Mouse (Mus musculus) heart, postnatal 10 days (tissue): ENCODE results near the gene Nxn. TPM values are rescaled to one million over a fixed set of nuclear protein-coding genes. Genes with fewer than 3 reads are reported as not detected.

Experiments
- DNase-seq, 2 experiments: peaks; one replicate each; pipeline ENCODE4 v3.0.0; 2021
- intact Hi-C: fragments of 180-260 bp; cut with DNase I; formaldehyde crosslinking; loops from one replicate; pipeline ENCODE4 v1.15.1; 2025
- total RNA-seq, 2 experiments: library from RNA; stranded (reverse); gene quantifications; 2 replicates each; pipeline ENCODE4 v1.2.3; 2021

The Nxn gene
- total RNA-seq, 2 experiments from 2014 or later: 15.7 to 17.4 TPM

DNA sequence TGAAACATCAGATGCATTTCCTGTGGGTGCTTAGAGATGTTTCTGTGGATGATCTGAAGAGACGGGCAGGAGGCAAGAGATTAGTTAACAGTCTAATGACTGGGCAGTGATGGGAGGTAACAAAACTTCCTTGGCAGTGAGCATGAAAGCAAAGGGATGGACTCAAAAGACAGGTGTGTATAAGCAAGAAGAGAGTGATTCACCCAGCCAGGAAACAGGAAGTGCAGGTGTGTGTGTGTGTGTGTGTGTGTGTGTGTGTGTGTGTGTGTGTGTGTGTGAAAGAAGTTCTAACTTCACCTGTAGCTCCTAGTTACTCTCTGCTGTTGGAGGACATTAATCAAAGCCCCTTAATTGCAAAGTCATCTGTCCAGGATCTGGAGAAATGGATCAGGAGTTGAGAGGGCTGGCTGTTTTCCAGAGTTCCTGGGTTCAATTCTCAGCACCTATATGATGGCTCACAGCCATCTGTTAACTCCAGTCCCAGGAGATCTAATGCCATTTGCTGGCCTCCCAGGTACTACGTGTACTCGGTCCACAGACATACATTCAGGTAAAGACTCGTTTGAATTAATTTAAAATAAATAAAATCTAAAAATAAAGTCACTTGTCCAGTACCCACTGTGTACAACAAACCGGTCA is 6.8 kb upstream of the Nxn start:
- DNase-seq: no peak
- intact Hi-C loops: loop anchor here (1.0 kb wide), 1 partner anchor 152 kb away; no protein-coding TSS in a partner anchor

- no peak for DNase-seq
- intact Hi-C loops: no loop called here
These were observed 6.2 kb upstream of the Nxn start for GRCm38 (mm10) chr11:76405113-76405512.

DNA sequence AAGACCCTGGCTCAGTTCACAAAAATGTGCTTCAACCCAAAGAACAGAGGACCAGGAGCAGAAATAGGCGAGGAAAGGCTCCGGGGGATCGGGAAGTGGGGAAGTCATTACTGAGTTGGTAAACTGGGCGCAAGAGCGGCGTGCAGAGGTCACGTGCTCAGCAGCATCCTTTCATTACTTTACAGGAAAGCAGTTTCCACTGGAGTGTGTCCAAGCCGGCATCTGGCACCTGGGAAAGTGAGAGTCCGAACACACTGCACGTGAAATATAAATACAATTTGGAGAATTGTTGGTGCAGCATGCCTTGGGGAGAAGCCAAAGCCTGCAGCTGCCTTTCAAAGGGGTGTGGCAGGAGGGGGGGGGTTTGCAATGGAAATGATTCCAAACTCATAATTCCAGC is 2.5 kb upstream of the Nxn start:
- intact Hi-C loops: no loop called here

DNA sequence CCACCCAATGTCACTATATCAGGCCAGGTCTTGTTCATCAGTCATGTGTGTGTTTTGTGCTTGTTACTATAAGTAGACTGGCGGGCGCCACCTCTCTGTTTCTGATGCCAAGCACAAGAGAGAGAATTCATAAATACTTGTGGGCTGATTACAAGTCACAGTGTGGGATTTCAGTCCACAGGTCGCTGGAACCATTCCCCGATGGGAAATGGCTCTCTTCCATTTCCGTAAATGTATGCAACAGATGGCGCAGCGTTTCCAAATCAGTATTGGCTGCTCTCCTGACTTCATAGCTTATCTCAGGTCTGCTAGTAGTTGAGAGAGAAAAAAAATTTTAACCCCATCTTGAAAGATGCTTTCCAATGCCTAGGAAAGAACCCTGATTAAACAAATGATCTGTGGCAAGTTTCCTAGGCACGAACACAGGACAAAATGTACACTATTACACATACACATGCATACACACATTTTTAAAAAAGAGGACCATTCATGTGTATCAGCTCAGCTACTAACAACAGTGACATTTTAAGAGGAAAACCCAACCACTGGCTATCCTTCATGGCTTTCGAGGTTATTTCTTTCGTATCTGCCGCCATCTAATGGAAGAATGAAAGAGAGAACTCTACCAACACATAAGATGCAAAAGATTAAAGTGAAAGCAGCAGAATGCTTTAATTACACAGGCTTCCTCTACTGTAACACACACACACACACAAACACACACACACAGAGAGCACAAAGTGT is 819 bp upstream of the Nxn start:
- intact Hi-C loops: loop anchor here (1.0 to 2.0 kb wide), 2 partner anchors 85 to 127 kb away; no protein-coding TSS in a partner anchor
- DNase-seq: peak; percentile 60 to 62

More for the DNA sequence above, 2.5 kb upstream of the Nxn start:
- DNase-seq: peak; percentile 19 to 38

DNA sequence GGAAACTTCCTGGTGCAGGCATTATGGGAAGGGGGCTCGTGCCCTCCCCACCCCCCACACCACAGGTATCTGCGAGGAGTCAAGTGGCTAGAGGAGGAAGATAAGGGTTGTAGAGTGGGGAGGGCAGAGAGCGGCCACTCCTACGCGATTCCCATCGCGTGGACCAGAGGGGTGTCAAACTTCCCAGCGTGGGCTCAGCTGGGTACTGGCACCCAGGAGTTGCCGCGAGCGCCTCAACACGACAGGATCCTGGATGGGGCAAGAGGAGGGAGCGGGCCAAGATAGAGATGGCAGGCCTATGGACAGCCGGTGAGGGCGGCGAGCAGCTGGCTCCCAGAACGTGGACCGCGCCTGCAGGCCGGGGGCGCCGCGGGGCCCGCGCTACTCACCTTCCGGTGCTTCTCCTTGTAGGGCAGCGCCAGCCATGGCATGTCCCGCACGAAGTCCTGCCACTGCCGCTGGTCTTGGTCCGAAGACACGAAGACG is 585 bp downstream of the Nxn start:
- DNase-seq: peak in 1 of 2 experiments; percentile 64

GRCm38 (mm10) chr11:76397650-76398311 is 1.2 kb downstream of the Nxn start:
- intact Hi-C loops: loop anchor here (2.0 kb wide), 1 partner anchor 83 kb away; no protein-coding TSS in a partner anchor
- peak; percentile 45 to 46 for DNase-seq

More for the DNA sequence above, 585 bp downstream of the Nxn start:
- intact Hi-C loops: loop anchor here (2.0 kb wide), 1 partner anchor 84 kb away; no protein-coding TSS in a partner anchor

GRCm38 (mm10) chr11:76392996-76393395 is 5.9 kb downstream of the Nxn start:
- DNase-seq: no peak
- intact Hi-C loops: no loop called here

- intact Hi-C loops: no loop called here
- no peak for DNase-seq
These were observed 6.4 kb downstream of the Nxn start for GRCm38 (mm10) chr11:76392532-76392931.

GRCm38 (mm10) chr11:76388711-76389110 is 10.2 kb downstream of the Nxn start:
- intact Hi-C loops: no loop called here
- DNase-seq: no peak

DNA sequence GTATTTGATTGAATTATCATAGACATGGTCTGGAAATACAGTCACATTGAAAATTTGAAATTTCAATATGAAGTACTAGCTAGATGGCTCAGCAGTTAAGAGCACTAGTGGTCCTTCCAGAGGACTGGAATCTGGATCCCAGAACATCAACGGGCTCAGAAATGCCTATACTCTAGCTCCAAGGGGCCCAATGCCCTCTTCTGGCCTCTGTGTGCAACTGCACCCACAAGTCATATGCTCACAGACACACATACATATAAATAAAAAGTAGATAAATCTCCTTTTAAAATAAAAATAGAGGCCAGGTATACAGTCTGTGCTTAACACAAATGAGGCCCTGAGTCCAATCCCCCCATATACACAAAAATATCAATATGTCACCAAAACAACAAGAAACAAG is 11.8 kb downstream of the Nxn start:
- DNase-seq: no peak
- intact Hi-C loops: no loop called here

DNA sequence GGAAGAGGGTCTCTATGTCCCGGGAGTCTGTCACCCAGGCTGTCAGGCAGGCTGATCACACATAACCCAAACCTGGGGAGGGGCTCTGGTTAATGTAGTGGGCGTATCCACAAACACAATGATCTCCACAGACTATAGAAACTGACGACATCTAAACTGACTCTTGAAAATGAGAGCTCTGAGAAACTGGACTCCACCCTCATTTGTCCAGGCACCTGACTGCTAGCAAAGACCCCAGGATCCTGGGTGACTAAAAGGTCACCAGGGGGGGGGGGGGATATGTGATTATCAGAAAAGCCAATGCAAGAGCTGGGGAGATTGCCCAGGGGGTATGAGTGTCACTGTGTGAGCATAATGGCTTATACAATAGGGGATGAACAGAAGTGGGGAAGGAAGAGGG is 13.2 kb downstream of the Nxn start:
- intact Hi-C loops: no loop called here
- DNase-seq: no peak

DNA sequence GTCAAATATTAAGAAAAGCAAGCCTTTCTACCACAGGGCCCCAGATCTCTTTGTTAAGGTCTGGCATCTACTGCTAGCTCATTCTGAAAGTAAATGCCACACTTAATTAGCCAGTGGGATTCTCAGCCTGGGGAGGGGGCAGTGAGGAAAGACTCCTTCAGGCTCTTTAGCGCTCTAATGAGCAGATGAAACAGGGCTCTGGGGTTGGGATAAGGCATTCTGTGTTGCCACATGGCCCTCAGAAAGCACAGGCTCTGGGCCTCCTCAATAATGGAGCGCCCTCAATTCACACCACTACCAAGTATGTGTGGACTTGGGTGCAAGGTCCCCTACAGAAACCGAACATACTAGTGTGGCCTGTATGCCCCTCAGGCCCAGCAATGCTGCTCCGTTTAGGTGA is 13.9 kb downstream of the Nxn start:
- no peak for DNase-seq
- intact Hi-C loops: no loop called here

DNA sequence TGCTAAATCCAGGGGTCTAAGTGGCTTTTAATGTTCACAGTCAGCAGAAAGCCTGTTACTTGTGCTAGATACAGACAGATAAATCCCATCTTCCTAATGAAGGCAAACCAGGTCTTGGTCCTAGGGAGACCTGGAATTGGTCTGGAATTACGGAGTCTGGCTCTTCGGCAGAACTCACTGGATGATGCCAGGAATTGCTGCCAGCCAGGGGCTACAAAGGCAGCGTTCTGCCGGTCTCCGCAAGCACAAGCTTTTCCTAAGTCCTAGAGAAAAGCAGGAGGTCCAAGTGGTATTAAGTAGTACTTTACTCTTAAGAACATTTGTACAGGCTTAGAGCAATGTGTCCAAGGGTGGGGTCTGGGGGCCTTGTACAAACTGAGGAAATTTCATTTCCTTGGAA is 14.6 kb downstream of the Nxn start:
- intact Hi-C loops: no loop called here

DNA sequence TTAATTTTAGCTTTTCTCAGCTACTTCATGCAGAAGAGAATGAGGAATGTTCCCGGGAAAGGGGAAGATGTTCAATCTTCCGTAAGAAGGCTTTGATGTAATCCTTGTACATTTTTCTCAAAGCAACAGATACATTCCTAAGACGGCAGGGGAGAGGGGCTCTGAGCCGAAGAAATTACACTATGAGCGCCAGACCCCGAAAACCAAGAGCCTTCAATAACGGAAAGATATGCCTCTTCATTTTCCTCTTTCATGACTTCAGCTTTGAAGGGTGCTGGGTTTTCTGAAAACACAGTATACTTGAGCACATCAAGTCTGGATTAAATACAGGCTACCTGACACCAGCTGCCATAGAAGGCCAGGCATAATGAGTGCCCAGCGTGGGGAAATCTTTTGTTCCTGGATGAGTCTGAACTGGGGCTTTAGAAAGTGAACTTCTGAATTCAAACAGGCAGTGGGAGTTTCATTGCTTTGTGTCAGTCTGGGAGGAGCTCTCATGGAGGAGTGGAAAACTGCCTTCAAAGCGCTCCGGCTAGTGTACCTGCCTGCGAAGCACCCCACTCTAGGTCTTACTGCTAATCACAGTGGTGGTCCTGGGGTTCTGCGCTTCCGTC is 16.1 kb downstream of the Nxn start:
- no peak for DNase-seq
- intact Hi-C loops: no loop called here

More for the DNA sequence above, 14.6 kb downstream of the Nxn start:
- no peak for DNase-seq

GRCm38 (mm10) chr11:76381201-76381885 is 17.6 kb downstream of the Nxn start:
- intact Hi-C loops: no loop called here
- no peak for DNase-seq

GRCm38 (mm10) chr11:76379921-76380544 is 18.9 kb downstream of the Nxn start:
- peak; percentile 47 to 58 for DNase-seq
- intact Hi-C loops: no loop called here

- intact Hi-C loops: no loop called here
- no peak for DNase-seq
These were observed 22.5 kb downstream of the Nxn start for GRCm38 (mm10) chr11:76376425-76376824.

DNA sequence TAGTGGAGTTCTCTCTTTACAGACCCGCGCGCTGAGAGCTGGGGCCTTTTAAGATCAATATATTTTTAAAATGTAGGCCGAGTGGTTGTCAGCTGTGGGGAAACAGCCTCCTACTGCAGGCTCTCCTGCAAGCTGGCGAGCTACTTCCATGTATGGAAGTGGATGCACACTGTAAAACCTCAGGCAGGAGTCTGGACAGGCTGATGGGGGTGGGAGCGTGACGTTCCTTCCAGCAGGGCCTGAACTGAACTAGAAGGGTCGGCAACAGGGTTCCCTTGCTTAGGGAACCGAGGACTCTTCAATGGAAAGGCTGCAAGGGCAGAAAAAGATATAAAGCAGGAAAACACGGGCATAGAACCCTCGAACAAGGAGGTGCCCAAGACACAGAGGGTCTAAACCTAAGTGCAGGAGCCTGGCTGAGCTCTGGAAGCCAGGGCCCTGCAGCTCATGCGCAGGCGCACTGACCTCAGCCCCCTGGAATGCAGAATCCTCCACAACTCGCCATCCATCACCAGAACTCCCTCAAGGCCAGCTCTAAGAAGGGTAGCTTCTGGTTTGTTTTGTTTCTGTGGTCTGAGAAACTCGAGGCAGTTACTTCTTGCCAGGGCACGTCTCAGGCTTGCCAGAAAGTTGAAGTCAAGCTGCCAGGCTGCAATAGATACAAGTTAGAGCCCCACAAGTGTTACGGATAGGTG is 24.3 kb downstream of the Nxn start:
- DNase-seq: peak; percentile 80 to 84
- intact Hi-C loops: no loop called here

DNA sequence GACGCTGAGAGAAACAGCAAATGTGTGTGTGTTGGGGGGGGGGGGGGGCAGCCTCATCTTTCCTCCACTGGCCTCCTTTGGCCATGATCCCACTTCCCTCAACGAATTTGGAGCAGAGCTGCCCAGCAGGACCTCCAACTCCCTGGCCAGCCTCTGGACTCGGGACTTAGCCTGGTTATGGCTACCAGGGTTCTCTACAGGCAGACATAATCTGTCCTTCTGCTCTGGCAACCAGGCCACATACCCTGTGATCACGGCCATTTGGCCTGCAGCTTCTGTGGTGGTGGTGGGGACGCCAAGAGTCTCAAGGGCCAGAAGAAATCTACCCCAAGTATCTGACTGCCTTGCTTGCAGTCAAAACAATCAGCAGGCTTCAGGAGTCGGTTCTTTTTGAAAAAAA is 26.4 kb downstream of the Nxn start:
- DNase-seq: no peak
- intact Hi-C loops: no loop called here
